Mouse (Mus musculus) liver, embryonic 15.5 days (tissue): ENCODE measurements around the gene Metrn. TPM values are rescaled to one million over a fixed set of nuclear protein-coding genes. Genes with fewer than 3 reads are reported as not detected.

ENCODE experiments used
- ATAC-seq: fragments of 200-750 bp; cut with Nextera tagmentation; 2 replicates; pipeline ENCODE4 v1.8.0; 2017; ENCODE audit warnings: moderate number of reproducible peaks, mild to moderate bottlenecking, moderate library complexity; ENCODE audit not compliant: insufficient read depth
- H3K27ac ChIP-seq: fragments of 300-500 bp; sonication (generic); replicated peaks from 2 replicates; pipeline ENCODE4 v1.5.1; 2015; ENCODE audit warnings: mild to moderate bottlenecking, inconsistent platforms
- H3K27me3 ChIP-seq: fragments of 300-500 bp; sonication (generic); 2 replicates; pipeline ENCODE4 v1.6.1; 2015; ENCODE audit warnings: mild to moderate bottlenecking, inconsistent platforms
- H3K36me3 ChIP-seq: fragments of 300-500 bp; sonication (generic); replicated peaks from 2 replicates; pipeline ENCODE4 v1.6.1; 2015; ENCODE audit warnings: moderate library complexity, mild to moderate bottlenecking, inconsistent platforms
- H3K4me1 ChIP-seq: fragments of 300-500 bp; sonication (generic); replicated peaks from 2 replicates; pipeline ENCODE4 v1.6.1; 2015; ENCODE audit warnings: inconsistent platforms
- H3K4me2 ChIP-seq: fragments of 300-500 bp; sonication (generic); 2 replicates; pipeline ENCODE4 v1.6.1; 2015; ENCODE audit warnings: moderate library complexity, mild to moderate bottlenecking, inconsistent platforms
- H3K4me3 ChIP-seq: fragments of 300-500 bp; sonication (generic); replicated peaks from 2 replicates; pipeline ENCODE4 v1.5.1; 2015; ENCODE audit warnings: mild to moderate bottlenecking, inconsistent platforms
- H3K9ac ChIP-seq: fragments of 300-500 bp; sonication (generic); 2 replicates; pipeline ENCODE4 v1.6.1; 2015; ENCODE audit warnings: moderate library complexity, mild to moderate bottlenecking, inconsistent platforms
- H3K9me3 ChIP-seq: fragments of 300-500 bp; sonication (generic); replicated peaks from 2 replicates; pipeline ENCODE4 v1.6.1; 2016; ENCODE audit warnings: inconsistent platforms
- WGBS: fragments of 180-500 bp; shearing (Covaris S2); methylation state at CpG from one replicate; pipeline ENCODE4 v1.1.7; 2015; ENCODE audit warnings: mixed read lengths; ENCODE audit not compliant: insufficient replicate concordance; 5-methylcytosine and 5-hydroxymethylcytosine counted together
- polyA plus RNA-seq: library from polyadenylated mRNA; unstranded; fragments of >200 nt; fragmentation: Nextera tagmentation; extraction: Ambion mirVana; gene quantifications from 2 replicates; pipeline ENCODE4 v1.2.1, GENCODE M21; 2015

Metrn gene
- polyA plus RNA-seq, 1 experiment from 2014 or later = 15.5 TPM

DNA sequence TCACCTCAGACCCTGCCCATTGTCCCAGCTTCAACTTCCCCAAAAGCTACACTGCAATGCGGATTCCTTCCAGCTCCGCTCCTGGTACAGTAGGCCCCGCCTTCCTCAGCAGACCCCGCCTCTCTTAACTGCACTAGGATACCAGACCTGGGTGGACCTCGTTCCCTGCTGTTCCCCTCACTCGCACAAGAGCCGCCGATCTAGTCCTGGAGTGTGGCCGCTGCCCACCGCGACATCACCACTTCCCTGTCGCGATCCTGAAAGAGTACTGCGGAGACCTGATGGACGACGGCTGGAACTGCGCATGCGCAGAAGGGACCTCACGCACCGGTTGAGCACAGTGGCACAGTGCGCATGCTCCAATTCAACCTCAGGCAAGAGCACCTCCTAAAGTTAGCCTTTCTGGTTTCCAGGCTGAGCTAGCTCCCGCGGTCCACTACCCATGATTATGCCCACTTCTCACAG lies 11.6 kb downstream of the Metrn start, which contains the start of gene Haghl:
Haghl (minus strand) TSS at position 393 of the 465 bp plus-strand sequence.
- peaks cover 40% of the 10 kb centered on the region for H3K36me3 ChIP-seq
- H3K4me2 ChIP-seq = peak within 1 kb of the TSS; percentile 87
- H3K27ac ChIP-seq = peak within 1 kb of the TSS; percentile 74
- peak; percentile 86 for ATAC-seq
- under 1% methylated on average over 23 of the region's 23 CpGs for WGBS
- peak within 1 kb of the TSS; percentile 68 for H3K9ac ChIP-seq
- peak within 1 kb of the TSS; percentile 80 for H3K4me3 ChIP-seq
- H3K9me3 ChIP-seq = no peaks in the 10 kb centered on the region
- H3K27me3 ChIP-seq = no peaks in the 10 kb centered on the region
- H3K4me1 ChIP-seq = peaks cover 19% of the 10 kb centered on the region

DNA sequence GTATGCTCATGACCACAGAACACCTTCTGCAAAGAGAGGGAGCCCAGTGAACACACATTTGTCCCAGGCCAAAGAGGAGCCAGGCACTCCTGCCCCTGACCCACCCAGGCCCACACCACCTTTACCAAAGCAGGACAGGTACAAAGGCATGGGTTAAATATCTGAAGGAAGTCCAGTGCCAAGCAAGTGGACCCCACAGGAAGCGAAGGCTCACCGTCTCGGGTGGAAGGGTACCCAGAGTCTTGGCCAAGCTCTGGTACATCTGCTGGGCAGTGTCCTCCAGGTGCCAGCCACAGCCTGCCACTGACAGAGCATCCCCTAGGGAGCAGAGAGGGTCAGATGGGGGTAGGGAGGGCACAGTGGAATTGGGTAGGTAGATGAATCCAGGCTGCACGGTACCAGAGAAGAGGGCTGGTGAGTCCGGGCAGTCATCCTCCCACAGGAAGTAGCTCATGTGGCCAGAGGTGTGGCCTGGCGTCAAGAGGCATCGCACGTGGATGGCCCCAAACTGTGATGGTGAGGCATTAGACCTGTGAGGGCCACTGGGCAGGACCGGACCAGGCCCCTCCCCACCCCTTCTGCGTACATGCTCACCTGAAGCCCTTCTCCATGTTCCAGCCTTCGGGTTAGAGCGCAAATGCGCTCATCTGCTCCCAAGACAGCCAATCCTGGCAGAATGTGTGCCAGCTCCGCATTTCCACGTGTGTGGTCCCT lies 12.9 kb downstream of the Metrn start:
- H3K4me2 ChIP-seq = peak overlapping the region; percentile 87
- H3K9me3 ChIP-seq = no peaks in the 10 kb centered on the region
- H3K9ac ChIP-seq = no peak overlapping the region
- H3K4me3 ChIP-seq = no peak overlapping the region
- H3K27ac ChIP-seq = no peak overlapping the region
- H3K4me1 ChIP-seq = peaks cover 18% of the 10 kb centered on the region
- no peaks in the 10 kb centered on the region for H3K27me3 ChIP-seq
- WGBS = 81% methylated on average over 15 of the region's 15 CpGs
- H3K36me3 ChIP-seq = peaks cover 44% of the 10 kb centered on the region
- no peak for ATAC-seq

DNA sequence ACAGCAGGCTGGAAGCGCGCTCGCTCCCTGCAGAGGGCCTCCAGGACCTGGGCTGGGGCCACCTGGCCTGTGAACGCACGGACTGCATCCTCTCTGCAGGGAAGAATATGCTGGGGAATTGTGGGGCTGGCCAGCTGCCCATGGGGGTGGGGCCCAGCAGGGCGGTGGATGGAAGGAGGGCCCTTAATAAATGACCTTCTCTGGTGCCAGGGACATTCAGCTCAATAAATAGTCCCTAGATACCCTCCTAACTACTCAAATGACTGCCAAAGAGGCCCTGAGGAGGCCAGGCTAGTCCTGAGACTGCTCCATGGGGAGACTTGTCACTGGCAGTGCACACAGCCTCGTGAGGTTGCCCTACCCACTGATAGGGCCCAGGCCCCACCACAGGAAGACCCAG lies 13.8 kb downstream of the Metrn start:
- Histone ChIP-seq H3K4me3 (no peak overlapping the region), H3K27ac (no peak overlapping the region), H3K4me2 (no peak overlapping the region), H3K9ac (no peak overlapping the region), H3K4me1 (peaks cover 18% of the 10 kb centered on the region), H3K9me3 (no peaks in the 10 kb centered on the region), H3K27me3 (no peaks in the 10 kb centered on the region), H3K36me3 (peaks cover 47% of the 10 kb centered on the region)
- ATAC-seq = no peak
- WGBS = 75% methylated on average over 7 of the region's 7 CpGs

DNA sequence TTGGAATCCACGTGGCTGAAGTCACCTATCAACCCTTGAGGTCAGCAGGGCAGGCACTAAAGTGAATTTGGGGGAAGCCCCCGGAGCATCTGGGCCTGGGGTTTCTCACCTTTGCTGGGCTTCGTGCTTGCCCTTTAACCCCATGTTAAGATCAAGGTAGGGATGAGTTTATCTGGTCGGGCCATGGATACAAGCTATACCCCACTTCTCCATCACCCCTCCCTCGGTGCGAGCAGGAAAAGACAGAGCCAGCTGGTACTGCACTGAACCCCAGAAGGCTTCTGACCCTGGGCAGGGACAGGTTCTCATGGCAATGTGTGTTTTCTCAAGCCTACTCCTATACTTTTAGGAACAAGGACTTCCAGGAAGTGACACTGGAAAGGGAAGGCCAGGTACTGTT lies 15.6 kb downstream of the Metrn start:
- Histone ChIP-seq H3K4me3 (no peak overlapping the region), H3K4me1 (peaks cover 18% of the 10 kb centered on the region), H3K27ac (no peak overlapping the region), H3K27me3 (no peaks in the 10 kb centered on the region), H3K9me3 (no peaks in the 10 kb centered on the region), H3K4me2 (no peak overlapping the region), H3K9ac (no peak overlapping the region), H3K36me3 (peaks cover 55% of the 10 kb centered on the region)
- WGBS = 73% methylated on average over 6 of the region's 6 CpGs
- ATAC-seq = no peak

DNA sequence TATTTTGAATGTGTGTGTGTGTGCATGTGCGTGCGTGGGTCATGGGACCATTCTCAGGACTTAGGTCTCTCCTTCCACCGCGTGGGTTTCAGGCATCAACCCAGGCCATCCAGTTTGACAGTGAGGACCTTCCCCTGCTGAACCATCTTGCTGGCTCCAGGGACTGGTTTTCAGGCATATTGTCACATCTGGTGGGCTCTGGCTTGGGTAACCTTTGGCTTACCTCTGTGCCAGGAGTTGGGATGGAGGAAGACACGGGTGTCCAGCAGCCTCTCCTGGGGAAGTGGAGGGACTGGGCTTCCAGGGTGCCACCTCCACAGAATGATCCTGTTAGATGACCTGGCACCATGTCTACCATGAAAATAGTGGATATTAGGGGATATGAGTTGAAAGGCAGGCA lies 19.0 kb downstream of the Metrn start:
- 84% methylated on average over 5 of the region's 5 CpGs for WGBS
- Histone ChIP-seq H3K4me2 (no peak overlapping the region), H3K36me3 (peaks cover 60% of the 10 kb centered on the region), H3K9ac (no peak overlapping the region), H3K4me3 (no peak overlapping the region), H3K9me3 (no peaks in the 10 kb centered on the region), H3K4me1 (peaks cover 19% of the 10 kb centered on the region), H3K27me3 (no peaks in the 10 kb centered on the region), H3K27ac (no peak overlapping the region)
- ATAC-seq = no peak

DNA sequence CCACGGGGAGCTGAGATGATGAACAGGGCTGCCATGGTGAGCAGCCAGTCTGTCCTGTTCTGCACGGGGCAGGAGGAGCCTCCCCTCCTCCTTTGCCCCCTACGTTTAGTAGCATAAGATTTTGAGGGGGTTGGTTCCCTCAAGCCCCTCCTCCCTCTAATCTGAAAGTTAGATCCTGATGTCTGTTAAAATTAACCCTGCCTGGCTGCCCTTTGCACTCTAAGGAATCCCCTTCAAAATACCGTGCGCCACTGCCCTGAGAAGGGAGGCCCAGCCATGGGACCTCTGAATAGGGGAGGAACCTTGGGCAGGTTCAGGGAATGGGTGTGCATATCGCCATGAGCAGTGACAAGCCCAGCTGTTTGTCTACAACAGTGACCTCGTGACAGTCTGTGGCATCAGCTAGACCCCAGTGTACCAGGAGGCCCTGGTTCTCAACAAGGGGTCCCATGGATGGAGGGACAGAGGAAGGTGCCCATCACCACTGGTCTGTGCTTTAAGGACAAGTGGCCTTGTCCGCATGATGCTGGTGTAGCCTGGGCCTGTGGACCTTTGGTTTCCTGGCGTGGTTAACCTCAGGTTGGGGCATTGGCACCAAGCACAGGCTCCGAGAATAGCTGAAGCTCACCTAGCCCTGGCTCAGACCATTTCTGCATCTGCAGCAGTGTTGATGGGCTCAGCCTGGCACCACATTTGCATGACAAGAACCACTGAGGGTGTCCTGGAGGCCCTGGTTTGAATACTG lies 21.4 kb downstream of the Metrn start:
- Histone ChIP-seq H3K4me1 (peaks cover 19% of the 10 kb centered on the region), H3K36me3 (peaks cover 36% of the 10 kb centered on the region), H3K9me3 (no peaks in the 10 kb centered on the region), H3K27me3 (no peaks in the 10 kb centered on the region; the same call in none of the 2 replicates), H3K4me3 (no peak overlapping the region), H3K4me2 (no peak overlapping the region; the same call in 1 of the 2 replicates), H3K9ac (no peak overlapping the region), H3K27ac (no peak overlapping the region)
- 64% methylated on average over 10 of the region's 10 CpGs for WGBS
- ATAC-seq = no peak

DNA sequence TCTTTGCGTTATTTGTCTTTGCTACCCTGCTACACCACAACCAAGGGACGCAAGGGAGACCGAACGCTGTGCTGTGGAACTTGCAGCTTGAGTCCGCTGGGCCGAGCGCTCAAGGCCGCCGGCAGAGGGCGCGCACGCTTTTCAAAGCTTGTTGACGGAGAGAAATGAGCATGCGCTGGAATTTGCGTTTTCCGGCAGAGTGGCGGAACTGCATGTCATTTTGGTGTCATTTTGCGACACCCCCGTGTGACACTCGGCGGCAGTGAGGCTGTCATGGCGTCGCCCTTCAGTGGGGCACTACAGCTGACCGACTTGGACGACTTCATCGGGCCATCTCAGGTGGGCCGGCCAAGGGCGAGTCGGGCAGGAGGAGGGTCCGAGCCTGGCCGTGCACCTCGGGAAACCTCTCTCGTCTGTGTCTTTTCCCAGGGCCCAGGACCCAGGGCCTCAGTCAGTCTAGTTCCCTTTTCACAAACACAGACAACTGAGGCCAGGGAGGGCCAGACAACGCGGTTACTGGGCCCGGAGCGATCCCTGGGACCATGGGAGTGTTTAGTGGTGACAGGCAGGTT lies 23.3 kb downstream of the Metrn start, which contains the start of gene Narfl:
Narfl (plus strand) TSS at position 228 of the 572 bp plus-strand sequence.
- H3K4me3 ChIP-seq = peak within 1 kb of the TSS; percentile 74
- peak within 1 kb of the TSS; percentile 48 for H3K27ac ChIP-seq
- peak within 1 kb of the TSS; percentile 84 for H3K4me2 ChIP-seq
- ATAC-seq = peak; percentile 79
- H3K36me3 ChIP-seq = peaks cover 18% of the 10 kb centered on the region; the same call in 1 of the 2 replicates
- no peaks in the 10 kb centered on the region for H3K9me3 ChIP-seq
- H3K9ac ChIP-seq = peak within 1 kb of the TSS; percentile 79
- peaks cover 8% of the 10 kb centered on the region for H3K27me3 ChIP-seq
- WGBS = under 1% methylated on average over 37 of the region's 37 CpGs
- peaks cover 19% of the 10 kb centered on the region for H3K4me1 ChIP-seq

DNA sequence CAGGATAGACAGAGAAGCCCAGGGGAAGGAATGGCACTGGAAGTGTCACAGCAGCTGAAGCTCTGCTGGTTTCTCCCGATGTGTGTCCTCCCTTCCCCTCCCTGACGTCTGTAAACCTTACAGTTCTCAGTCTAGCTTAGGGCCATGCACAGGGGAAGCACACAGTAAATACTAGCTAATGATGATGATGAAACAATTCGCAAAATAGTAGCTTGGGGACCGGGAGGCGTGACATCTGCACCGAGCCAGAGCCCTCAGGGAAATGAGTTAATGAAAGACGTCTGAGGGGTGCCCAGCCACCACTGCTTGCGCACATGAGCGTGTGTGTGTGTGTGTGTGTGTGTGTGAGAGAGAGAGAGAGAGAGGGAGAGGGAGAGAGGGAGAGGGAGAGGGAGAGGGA lies 27.6 kb downstream of the Metrn start:
- Histone ChIP-seq H3K4me2 (no peak overlapping the region), H3K9me3 (no peaks in the 10 kb centered on the region), H3K27me3 (peaks cover 19% of the 10 kb centered on the region), H3K36me3 (no peaks in the 10 kb centered on the region), H3K4me3 (no peak overlapping the region), H3K27ac (no peak overlapping the region), H3K9ac (no peak overlapping the region), H3K4me1 (peaks cover 7% of the 10 kb centered on the region)
- 45% methylated on average over 9 of the region's 9 CpGs for WGBS
- no peak for ATAC-seq

DNA sequence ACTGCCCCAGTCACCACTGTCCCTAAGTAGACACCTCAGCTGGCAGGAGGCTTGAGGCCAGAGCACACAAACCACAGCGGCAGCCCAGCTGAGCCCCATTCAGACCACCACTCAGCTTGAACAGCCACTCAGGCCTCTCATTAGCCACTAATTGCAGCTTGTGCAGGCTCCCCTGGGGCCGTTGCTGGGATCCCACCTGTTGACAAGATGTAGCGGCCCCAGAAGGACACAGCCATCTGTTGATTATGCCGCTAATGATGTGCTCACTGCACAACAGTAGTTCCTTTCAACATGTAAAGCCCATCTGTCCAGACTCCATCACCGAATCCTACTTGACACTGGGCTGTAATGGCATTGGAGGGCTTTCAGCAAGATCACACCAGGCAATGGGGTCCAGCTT lies 31.1 kb downstream of the Metrn start:
- no peak overlapping the region for H3K27ac ChIP-seq
- WGBS = 54% methylated on average over 5 of the region's 5 CpGs
- no peak overlapping the region for H3K4me3 ChIP-seq
- H3K9me3 ChIP-seq = no peaks in the 10 kb centered on the region
- H3K27me3 ChIP-seq = peaks cover 19% of the 10 kb centered on the region
- ATAC-seq = no peak
- H3K9ac ChIP-seq = no peak overlapping the region
- no peaks in the 10 kb centered on the region for H3K36me3 ChIP-seq
- H3K4me2 ChIP-seq = no peak overlapping the region
- no peaks in the 10 kb centered on the region for H3K4me1 ChIP-seq

DNA sequence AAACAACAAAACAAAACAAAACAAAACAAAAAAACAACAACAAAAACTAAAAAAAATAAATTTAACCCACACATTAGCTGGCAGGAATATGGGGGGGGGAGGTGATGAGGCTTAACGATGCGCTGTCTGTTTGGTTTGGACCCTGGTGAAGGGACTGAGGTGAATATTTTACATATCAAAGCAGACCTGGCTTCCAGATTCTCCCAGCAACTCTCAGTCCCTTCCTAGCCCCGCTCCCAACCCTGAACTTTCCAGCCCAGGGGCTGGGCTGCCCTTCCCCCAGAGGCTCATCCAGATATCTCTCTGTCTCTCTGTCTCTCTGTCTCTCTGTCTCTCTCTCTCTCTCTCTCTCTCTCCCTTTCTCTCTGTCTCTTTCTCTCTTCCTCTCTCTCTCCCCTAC lies 34.3 kb downstream of the Metrn start:
- 18% methylated on average over 3 of the region's 3 CpGs for WGBS
- Histone ChIP-seq H3K4me2 (no peak overlapping the region), H3K4me1 (no peaks in the 10 kb centered on the region), H3K9me3 (no peaks in the 10 kb centered on the region), H3K9ac (no peak overlapping the region), H3K4me3 (no peak overlapping the region), H3K36me3 (no peaks in the 10 kb centered on the region), H3K27ac (no peak overlapping the region), H3K27me3 (peaks cover 14% of the 10 kb centered on the region)
- ATAC-seq = no peak

DNA sequence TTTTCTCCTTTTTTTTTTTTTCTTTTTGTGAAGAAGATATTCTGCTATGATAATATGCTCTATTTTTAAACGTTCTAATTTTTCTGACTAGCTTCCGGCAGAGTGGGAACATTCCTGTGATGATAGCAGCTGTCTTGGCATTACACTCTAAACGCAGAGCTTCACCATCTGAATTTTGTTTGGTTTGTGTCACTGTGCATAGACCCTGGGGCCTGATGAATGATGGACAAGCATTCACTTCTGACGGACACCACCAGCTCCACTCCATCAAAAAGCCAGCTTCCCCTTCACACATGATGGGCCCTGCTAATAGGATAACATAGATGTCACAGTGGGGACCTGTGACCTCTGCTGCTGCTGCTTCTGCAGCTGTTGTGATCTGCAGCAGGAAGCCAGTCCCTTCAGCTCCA lies 35.4 kb downstream of the Metrn start:
- H3K36me3 ChIP-seq = no peaks in the 10 kb centered on the region
- H3K27ac ChIP-seq = no peak overlapping the region
- H3K4me2 ChIP-seq = no peak overlapping the region
- no peak for ATAC-seq
- peaks cover 14% of the 10 kb centered on the region for H3K27me3 ChIP-seq
- H3K4me1 ChIP-seq = no peaks in the 10 kb centered on the region
- no peaks in the 10 kb centered on the region for H3K9me3 ChIP-seq
- H3K4me3 ChIP-seq = no peak overlapping the region
- no peak overlapping the region for H3K9ac ChIP-seq
- WGBS = 47% methylated on average over 4 of the region's 4 CpGs
